Mouse (Mus musculus) retina, embryonic 14.5 days (tissue): ENCODE results near the gene Olfr164.

Experiments
- DNase-seq: peaks from one replicate; pipeline ENCODE4 v3.0.0-alpha.2; 2015; ENCODE audit warnings: low spot score

Gene Olfr164

GRCm38 (mm10) chr16:19313964-19314363, at the start of gene Olfr164:
Olfr164 (minus strand) TSS chr16:19314064.
- no peak for DNase-seq

DNA sequence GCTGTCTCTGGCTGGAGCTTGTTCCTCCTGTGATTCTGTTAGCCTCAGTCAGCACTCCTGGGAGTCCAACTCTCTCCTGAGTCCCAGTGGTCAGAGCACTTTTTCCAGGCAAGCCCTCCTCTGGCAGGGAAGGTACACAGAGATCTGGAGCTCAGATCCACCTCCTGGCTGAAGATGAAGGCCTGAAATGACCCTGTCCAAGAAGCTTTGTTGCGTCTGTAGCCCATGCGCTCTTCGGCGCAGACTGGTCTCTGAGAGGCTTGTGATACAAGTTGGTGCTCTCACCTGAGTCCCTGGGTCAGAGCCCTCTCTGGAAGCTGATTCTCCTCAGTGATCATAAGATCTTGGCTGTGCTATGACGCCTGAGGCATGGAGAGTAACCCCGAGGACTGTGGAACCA, 35.2 kb upstream of the Olfr164 start:
- no peak for DNase-seq

DNA sequence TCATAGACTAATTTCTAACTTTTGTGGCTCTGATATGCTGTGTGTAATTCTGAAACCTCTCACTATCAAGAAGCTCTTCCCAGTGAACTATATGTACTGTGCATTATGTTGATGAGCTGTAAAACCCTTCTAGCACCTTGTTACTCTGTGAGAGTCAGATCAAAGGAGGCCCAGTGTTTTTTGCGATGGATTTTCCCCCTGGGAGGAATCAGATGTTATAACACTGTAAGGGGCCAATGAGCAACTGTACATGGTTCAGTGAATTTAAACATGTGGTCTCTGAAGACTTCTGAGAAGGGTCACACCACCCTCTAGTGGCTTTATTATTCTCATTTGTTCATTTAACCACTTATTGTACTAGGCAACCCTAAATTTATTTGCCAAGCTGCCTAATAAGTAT, 50.6 kb downstream of the Olfr164 start:
- DNase-seq: peak; percentile 46

- DNase-seq: no peak
Observed at GRCm38 (mm10) chr16:19260780-19261179, 53.1 kb downstream of the Olfr164 start.

GRCm38 (mm10) chr16:19245835-19246234, 68.0 kb downstream of the Olfr164 start:
- DNase-seq: no peak

GRCm38 (mm10) chr16:19241539-19242025, 72.3 kb downstream of the Olfr164 start:
- no peak for DNase-seq

GRCm38 (mm10) chr16:19240792-19241538, 72.9 kb downstream of the Olfr164 start:
- no peak for DNase-seq

GRCm38 (mm10) chr16:19236719-19237118, 77.1 kb downstream of the Olfr164 start:
- DNase-seq: no peak
